Mouse (Mus musculus): ENCODE data around the gene Ap4m1.

The Ap4m1 gene

DNA sequence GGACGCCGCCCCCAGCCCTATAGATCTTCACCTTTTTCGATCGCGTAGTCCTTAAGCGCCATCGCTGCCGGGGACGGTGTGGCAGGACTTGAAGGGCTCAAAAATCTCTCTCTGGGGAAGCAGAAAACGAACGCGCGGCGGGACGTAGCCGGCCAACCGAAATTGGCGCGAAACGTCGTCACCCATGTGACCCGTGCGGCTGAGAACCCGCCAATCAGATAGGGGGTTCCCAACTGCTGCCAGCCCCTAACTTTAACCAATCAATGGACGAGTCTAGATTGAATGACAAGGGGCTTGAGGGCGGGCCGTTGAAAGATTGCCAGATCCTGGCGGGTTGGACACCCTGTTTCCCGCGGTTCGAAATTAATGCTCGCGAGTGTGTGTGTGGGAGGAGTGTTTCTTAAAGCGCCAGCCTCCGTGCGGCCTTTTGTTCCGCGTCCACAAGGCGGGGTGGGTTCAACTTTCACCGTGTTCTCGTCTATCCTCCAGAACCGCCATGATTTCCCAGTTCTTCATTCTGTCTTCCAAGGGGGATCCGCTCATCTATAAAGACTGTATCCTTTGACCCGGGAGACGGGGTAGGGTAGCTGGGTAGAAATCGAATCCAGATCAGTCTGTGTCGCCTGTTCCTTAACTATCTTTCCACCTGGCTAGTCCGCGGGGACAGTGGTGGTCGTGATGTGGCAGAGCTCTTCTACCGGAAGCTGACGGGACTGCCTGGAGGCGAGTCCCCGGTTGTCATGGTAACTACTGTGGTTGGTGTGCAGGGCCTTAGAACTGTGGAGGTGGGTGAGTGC is at the start of gene Ap4m1, which contains the start of gene Mcm7:
Gene Ap4m1, plus strand, starts transcription at position 308 of the 797 bp plus-strand sequence.
Gene Mcm7, minus strand, starts transcription at position 728 of the 797 bp plus-strand sequence.
- peak; percentile 94 for DNase-seq (ENCODE audit: low spot score)

DNA sequence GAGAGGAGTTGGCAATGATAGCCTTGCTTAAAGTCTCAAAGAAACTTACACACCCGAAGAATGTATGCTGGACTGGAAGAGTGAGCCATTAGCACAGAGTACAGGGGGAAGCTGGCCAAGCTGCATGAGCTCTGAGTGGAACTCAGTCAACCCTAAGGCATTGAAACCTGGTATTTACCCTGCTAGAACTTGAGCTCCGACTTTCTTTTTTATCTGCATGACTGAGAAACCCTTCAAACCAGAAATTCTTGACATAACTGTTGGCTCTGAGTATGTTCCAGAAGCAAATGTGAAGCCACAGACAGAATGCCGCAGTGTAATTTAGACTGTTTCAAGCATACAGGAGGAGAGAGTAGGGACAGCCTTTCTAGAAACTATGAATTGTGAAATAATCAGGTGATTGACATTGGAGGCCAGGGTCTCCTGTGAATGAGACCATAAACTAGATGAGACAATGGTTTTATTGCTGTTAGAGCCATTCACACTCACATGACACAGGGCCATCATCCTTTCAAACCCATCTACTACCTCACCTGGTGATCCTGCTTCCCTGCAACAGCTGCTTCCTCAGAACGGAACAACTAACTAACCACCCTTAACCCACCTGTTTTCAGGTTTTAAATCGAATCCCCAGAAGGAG is 39.3 kb upstream of the Ap4m1 start:
- no peak for DNase-seq (ENCODE audit: low spot score)

DNA sequence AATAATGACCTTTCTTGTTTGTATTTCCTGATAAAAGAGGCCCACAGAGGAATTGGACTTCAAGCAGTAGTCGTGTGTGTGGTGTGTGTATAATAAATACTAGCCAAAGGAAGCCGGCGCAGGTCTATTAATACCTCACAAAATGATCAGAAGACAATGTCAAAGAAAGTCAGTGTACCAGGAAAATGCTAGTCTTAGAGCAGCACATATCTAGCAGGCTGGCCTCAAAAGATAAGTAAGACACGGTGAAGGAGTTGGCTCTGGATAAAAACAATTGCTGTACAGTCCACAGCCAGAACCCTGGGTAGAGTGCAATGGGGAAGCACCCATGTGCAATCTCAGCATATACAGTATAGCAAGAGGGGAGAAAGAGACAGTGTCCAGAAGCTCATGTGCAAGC is 34.5 kb upstream of the Ap4m1 start:
- DNase-seq (ENCODE audit: low spot score) = no peak

DNA sequence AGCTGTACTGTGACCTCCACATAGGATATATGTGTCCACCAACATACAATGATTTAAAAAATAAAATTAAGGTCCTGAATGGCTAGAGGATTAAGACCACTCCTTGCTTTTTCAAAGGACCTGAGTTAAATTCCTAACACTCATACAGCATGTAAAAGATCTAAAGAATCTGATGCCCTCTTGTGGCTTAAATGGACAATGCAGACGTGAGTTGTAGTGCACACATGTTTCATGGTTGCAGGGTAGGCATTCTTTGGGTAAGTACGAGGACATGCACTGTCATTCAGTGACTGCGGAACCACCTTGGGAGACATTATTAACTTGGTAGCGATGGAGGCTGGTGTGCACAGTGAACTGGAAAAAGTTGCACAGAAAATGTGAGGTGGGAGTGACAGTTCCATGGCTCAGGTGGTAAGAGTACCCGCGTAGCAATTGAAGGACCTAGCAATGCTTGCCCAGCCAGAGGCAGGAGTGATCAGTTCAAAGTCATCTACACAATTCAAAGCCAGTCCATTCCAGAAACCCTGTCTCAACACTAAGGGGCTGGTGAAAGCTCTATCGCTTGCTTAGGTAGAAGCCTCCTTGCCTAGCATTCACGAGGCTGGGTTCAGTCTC is 33.8 kb upstream of the Ap4m1 start:
- DNase-seq (ENCODE audit: low spot score) = peak; percentile 37

DNA sequence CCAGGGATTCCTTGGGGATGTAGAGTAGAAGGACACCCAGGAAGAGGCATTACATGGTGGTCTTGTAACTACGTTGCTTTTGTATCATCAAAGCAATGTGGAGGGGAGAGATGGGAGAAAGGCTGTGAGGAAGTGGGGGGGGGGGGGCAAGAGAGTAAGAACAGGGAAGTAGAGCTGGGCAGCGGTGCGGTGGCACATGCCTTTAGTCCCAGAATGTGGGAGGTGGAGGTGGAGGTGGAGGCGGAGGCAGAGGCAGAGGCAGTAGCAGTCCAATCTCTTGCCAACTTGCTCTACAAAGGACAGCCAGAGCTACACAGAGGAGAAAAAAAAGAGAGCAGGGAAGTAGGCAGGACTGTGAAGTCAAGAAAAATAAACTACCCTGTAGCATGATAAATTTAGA is 33.2 kb upstream of the Ap4m1 start:
- no peak for DNase-seq (ENCODE audit: low spot score)

DNA sequence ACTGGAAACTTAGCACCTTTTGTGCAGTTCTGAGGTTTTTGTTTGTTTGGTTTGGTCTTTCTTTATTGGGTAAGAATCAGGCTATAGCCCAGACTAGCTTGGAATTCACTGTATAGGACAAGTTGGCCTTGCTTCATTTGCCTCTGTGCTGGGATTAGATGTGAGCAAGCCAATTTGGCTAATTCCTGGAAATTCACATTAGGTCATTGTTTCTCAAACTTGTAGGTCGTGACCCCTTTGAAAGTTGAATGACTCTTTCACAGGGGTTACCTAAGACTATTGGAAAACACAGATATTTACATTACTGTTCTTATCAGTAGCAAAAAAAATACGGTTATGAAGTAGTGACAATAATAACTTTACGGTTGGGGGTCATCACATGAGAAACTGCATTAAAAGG is 17.4 kb upstream of the Ap4m1 start:
- no peak for DNase-seq (ENCODE audit: low spot score)

DNA sequence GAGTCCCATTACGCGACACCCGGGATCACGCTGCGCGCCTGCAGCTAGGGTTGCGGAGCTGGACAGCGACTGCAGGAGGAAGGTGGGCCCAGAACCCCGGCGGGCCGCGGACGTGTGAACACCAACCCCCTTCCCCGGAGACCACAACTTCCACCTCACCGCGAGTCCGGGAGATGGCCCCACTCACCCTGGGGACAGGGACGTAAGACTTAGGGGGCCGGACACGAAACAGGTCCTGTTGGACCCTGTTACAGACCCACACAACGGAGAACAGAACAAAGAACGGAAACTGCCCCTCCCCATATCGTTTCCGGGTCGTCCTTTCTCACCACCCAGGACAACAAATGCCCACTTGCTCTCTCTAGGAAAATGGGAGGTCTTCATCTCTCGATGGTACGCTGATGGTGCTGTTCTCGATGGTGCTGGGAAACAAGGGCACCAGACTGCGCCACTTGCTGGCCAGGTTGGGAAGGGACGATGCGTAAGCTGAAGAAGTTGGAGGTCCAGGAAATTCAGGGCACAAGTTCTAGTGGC is 16.3 kb upstream of the Ap4m1 start, which contains the start of gene Zfp113:
Gene Zfp113, minus strand, starts transcription at position 302 of the 534 bp plus-strand sequence.
- peak; percentile 92 for DNase-seq (ENCODE audit: low spot score)

DNA sequence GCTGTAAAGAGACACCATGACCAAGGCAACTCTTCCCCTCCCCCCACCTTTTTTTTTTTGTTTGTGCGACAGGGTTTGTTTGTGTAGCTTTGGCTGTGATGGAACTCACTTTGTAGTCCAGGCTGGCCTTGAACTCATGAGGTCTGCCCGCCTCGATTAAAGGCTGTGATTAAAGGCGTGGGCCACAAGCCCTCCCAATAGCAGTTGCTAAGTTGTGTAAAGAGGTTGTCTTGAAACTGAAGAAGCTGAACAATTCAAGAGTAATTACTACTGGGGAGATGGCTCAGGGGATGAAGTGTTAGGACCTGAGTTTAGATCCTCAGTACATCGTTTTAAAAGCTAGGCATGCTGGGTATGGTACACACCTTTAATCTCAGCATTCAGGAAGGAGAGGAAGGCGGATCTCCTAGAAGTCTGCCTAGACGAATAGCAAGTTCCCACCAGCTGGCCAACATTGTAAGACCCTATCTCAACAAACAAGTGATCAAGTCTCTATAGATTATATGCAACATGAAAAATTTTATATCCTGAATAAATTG is 11.5 kb upstream of the Ap4m1 start:
- DNase-seq (ENCODE audit: low spot score) = no peak

DNA sequence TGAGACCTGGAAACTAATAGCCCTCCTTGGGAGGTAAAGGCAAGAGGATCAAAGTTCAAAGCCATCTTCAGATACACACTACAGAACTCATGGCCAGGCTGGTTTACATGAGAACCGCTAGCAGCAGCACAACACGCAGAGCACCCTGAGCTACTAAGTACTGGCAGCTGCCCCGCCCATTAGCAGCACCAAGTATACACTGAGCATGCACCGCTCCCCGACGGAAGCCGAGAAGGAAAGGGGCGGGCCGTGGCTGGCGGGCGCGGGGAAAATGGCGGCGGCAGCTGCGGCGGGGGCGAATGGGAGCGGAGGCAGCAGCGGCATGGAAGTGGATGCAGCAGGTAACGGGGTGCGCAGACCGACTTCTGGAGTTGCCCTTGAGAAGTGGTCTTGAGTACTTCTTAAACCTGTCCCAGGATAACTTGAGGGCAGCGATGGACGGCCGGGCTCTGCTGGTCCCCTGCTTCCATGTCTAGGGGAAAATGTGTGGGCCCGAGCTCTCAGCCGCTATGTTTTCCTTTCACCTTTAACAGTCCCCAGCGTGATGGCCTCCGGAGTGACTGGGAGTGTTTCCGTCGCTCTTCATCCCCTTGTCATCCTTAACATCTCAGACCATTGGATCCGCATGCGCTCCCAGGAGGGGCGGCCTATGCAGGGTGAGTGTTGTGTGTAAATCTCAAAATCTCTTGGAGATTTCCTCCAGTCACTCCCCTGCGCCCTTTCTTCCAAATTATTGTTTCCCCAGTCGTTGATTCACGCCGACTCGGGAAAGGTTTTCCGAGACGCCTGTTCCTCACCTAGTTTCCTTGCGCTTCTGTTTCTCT is 10.7 kb upstream of the Ap4m1 start, which contains the start of gene Cops6:
Gene Cops6, plus strand, starts transcription at position 230 of the 824 bp plus-strand sequence.
- DNase-seq (ENCODE audit: low spot score) = peak; percentile 96

DNA sequence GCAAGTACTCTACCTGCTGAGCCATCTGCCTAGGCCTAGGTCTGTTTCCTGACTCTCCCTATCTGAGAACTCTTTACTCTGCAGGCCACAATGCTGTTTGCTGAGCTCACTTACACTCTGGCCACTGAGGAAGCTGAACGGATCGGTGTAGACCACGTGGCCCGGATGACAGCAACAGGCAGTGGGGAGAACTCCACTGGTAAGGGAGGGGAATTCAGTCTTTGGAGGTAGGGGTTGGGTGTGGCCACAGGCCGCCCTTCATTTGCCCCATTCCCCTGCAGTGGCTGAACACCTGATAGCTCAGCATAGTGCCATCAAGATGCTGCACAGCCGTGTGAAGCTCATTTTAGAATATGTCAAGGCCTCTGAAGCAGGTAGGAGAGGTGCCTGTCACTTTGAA is 8.8 kb upstream of the Ap4m1 start:
- DNase-seq (ENCODE audit: low spot score) = no peak

DNA sequence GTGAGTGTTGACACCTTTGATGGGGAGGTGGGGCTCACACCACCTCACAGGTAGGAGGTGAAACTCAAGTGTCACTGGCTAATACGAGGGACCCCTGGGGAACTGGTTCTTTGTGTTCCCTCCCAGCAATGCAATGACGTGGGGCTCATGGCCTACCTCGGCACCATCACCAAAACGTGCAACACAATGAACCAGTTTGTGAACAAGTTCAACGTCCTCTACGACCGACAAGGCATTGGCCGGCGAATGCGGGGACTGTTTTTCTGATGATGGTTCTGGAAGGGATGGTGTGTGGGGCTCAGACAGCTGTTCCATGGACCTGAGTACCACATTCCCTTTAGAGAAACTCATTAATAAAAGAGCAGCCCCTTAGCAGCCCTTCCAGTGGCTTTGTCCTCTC is 8.2 kb upstream of the Ap4m1 start:
- DNase-seq (ENCODE audit: low spot score) = no peak

DNA sequence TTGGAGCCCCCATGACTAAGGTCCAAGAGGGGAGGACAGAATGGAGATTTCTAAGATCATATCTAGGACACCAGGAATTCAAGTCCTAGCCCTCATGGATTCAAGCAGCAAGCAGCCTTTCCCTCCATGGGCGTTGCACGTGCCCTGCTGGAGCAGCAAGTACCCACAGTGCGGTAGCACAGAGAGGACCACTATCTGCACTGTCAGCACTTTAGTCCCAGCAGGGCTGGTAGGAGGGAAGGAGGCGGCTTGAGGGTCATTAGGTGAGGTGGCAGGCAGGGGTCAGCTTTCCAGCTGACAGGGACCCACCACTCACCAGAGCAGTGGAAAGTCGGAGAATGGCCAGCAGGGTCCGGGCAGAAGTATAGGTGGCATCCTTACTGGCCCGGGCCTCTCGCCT is 6.2 kb upstream of the Ap4m1 start:
- DNase-seq (ENCODE audit: low spot score) = no peak

DNA sequence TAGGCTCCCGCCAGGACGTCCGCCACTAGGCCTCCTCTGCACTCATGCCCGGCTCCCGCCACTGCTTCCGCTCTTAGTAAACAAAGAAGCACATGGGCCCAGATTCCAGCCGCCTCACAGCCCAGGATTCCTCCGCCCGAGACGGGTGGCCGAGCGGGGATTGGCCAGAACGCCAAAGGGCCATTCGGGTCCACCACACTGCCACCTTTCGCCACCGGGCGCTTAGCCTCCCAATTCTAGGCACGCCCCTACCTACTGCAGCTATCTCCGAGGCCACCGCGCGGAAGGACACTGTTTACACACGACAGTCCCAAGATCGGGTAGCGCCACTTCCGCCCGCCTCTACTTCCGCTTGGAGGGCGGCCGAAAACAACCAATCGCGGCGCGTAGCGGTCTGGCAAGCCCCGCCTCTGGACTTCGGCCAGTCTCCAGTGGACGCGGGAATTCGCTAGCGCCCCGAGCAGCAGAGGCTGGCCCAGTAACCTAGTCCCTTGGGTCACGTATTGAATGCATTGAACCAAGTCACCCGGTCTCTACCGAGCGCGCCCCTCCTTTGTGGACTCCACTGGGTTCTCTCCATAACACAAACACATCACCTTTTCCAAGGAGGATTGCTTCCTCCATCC is 753 bp upstream of the Ap4m1 start:
- DNase-seq (ENCODE audit: low spot score) = peak; percentile 85

DNA sequence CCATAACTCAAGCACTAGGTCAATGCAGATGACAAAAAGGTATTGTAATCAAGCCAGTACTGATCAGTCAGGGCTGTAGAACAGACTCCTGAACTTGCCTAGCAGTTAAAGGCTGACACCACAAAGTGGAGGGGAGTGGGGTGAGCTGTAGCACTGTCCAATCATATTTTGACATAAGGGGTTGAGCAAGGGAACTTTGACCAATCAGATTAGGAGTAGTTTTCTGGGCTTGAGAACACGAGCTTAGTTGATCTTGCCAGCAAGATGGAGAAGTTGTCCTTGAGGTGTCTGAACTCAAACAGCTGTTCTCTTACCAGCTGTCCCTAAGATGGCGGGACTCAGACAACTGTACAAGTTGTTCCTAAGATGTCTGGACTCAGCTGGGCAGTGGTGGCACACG is 1.4 kb downstream of the Ap4m1 start:
- no peak for DNase-seq (ENCODE audit: low spot score)

DNA sequence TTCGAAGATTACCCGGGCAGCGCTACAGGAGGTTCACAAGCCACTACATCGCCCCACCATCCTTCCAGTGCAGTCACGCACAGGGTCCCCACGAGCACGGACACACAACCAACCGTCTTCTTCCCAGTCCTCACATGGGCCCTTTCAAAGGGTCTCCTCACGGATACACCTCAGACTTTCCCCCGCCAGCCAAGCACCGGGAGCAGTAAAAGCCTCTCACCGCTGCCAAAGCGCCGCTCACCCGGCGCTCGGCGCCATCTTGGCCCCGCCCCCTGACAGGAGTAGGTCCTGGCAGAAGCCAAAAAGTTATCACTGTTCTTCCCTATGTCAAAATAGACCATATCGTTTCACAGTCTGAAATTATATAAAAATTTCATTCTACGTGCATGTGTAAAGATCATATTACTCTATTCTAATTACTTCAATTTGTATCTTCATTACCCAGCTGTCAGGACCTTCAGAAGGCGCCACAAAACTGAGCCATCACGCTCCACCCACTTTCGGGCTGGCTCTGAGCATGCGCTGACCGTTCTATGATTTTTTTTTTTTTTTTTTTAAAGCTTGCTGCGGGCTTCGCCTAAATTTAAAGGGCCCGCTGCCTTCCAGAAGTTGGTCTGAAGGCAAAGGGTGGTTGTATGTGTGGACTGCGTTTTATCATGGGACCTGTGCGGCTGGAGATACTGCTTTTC is 15.3 kb downstream of the Ap4m1 start, which contains the start of the genes Taf6 and Cnpy4:
Gene Taf6, minus strand, starts transcription at position 502 of the 689 bp plus-strand sequence.
Gene Cnpy4, plus strand, starts transcription at position 536 of the 689 bp plus-strand sequence.
- DNase-seq (ENCODE audit: low spot score) = peak; percentile 83

DNA sequence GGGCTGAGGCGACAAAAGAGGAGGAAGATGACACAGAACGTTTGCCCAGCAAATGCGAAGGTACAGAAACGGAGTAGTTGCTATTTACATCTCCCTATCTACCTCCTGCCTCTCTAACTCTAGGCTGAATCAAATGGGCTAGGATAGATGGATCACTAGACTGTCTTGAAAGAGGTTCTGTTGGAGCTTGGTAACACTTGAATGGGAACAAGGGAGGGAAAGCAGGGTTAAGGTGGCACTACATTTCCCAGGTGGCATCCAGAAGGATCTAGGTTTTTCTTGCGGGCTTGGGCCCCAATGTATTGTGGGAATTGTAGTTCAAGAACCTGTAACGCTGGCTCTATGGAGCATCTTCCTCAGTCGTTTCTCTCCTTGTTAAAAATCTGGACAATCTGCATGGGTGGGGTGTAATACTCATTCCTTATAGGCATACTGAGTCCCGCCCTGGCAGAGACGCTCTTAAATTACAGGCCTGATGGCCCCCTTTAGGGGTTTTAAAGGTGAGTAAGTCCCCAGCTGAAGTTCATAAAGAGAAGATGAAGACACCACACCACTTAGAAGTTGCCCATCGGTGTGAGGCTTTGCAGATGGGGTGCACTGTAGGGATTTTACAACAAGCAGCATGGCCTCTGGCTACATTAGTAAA is 16.0 kb downstream of the Ap4m1 start:
- DNase-seq (ENCODE audit: low spot score) = peak; percentile 69

DNA sequence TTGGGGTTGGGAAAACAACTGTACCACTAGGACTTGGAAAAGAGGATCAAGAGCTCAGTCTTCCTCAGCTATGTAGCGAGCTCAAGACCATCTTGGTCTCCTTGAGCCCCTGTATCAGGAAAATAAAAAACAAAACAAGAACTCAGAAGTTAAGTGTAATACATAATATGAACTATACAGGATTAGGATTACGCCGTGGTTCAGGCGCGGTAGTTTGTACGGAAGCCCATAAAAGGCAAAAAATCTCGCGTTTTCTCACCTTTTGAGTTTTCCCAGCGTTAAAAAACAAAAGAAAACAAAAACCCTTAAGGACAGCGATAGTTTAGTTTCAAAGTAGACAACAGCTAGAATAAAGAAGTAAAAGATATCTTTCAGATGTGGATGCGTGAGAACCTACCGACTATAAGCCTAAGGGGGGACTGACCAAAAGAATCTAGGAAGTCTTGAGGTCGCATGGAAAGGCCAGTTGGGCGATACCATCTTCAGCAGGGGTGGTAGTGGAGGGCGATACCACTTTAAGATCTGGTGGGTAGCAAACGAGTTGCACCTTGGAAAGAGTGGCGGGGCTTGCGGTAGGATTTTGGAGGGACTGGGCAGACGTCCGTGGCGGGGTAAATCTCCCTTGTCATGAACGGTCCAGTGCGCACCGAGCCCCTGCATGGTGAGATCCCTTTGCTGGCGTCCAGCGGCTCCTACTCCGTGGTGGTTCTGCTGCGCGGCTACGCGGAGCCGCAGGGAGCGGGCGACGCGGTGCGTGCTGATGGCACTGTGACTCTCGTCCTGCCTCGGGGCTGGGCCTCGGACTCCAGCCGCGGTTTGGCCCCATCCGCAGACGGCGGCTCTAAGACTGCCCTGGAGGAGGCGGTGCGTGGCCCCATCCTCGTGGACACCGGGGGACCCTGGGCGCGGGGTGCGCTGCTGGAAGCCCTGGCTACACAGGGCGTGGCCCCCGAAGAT is 22.2 kb downstream of the Ap4m1 start, which contains the start of gene Mblac1:
Gene Mblac1, plus strand, starts transcription at position 544 of the 957 bp plus-strand sequence.
- peak; percentile 67 for DNase-seq (ENCODE audit: low spot score)

DNA sequence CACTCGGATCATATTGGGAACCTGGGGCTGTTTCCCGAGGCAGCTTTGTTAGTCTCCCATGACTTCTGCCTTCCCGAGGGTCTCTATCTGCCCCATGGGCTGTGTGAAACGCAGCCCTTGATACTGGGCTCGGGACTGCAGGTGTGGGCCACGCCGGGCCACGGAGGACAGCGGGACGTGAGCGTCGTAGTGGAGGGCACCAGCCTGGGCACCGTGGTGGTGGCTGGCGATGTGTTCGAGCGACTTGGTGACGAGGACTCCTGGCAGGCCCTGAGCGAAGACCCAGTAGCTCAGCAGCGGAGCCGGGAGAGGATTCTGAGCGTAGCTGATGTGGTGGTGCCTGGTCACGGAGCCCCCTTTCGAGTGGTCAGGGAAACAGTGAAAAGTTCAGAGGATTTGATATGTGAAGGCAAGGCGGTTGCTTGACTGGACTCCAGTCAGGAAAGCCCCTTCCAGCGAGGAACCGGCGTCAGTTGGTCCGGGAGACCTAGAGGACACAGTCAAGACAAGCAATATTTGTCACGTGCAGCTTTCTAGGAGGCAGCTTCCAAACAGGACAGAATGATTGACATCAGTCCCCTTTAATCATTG is 23.0 kb downstream of the Ap4m1 start:
- no peak for DNase-seq (ENCODE audit: low spot score)

Data from T-cell, adult 2 months (primary cell).